Mouse (Mus musculus) G1E (cell line): ENCODE data around the gene Rngtt. TPM values are rescaled to one million over a fixed set of nuclear protein-coding genes. Genes with fewer than 3 reads are reported as not detected.
"Not testable (repeated sequence)": the region's sequence is repeated elsewhere in the genome, so short reads cannot be mapped to it uniquely, and the experiment has no call there.

Experiments used
- ATAC-seq: 2 replicates; pipeline ENCODE4 v1.8.0; 2016; ENCODE audit warnings: mild to moderate bottlenecking; ENCODE audit not compliant: insufficient number of reproducible peaks, poor library complexity, low FRiP score, severe bottlenecking; ENCODE audit errors: extremely low read depth
- DNase-seq: peaks from one replicate; pipeline ENCODE4 v3.0.0; 2012; ENCODE audit warnings: low spot score
- H3K27me3 ChIP-seq: 2 replicates; pipeline ENCODE4 v1.6.1; 2012; ENCODE audit warnings: mild to moderate bottlenecking, low read length, inconsistent platforms; ENCODE audit not compliant: insufficient read depth
- H3K36me3 ChIP-seq: replicated peaks from 2 replicates; pipeline ENCODE3; 2012; ENCODE audit warnings: mild to moderate bottlenecking, inconsistent platforms
- H3K4me1 ChIP-seq: 2 replicates; pipeline ENCODE4 v1.6.1; 2012; ENCODE audit warnings: low read depth, low read length, inconsistent platforms, mixed read lengths; ENCODE audit not compliant: insufficient read depth
- H3K4me3 ChIP-seq: 2 replicates; pipeline ENCODE4 v1.5.1; 2012; ENCODE audit warnings: low read depth, mild to moderate bottlenecking, inconsistent platforms, low read length, moderate library complexity, mixed read lengths
- H3K9me3 ChIP-seq: replicated peaks from 2 replicates; pipeline ENCODE4 v1.6.1; 2012; ENCODE audit warnings: inconsistent platforms
- CTCF ChIP-seq: IDR thresholded peaks from 2 replicates; pipeline ENCODE4 v1.5.1; 2012; ENCODE audit warnings: low read depth, low read length, inconsistent platforms, mixed read lengths
- GATA1 ChIP-seq: IDR thresholded peaks from 2 replicates; pipeline ENCODE4 v1.6.1; 2012; ENCODE audit warnings: borderline replicate concordance, low read length, inconsistent platforms, mixed read lengths
- GATA2 ChIP-seq: IDR thresholded peaks from 2 replicates; pipeline ENCODE4 v1.6.1; 2012; ENCODE audit warnings: low read depth, low read length, inconsistent platforms, borderline replicate concordance
- POLR2AphosphoS5 ChIP-seq: IDR thresholded peaks from 2 replicates; pipeline ENCODE4 v1.6.1; 2012; ENCODE audit warnings: low read depth, low read length, inconsistent platforms; ENCODE audit not compliant: insufficient replicate concordance
- TAL1 ChIP-seq: conservative IDR thresholded peaks from 2 replicates; pipeline ENCODE4 v1.6.1; 2012; ENCODE audit warnings: low read depth, low read length, inconsistent platforms, mixed read lengths
- polyA plus RNA-seq: library from polyadenylated mRNA; stranded (reverse); fragments of >175 nt; gene quantifications from 2 replicates; pipeline ENCODE4 v1.2.3, GENCODE M21; 2012
- total RNA-seq, 2 experiments: library from RNA; stranded (forward) in 1 of 2; stranded (reverse) in 1 of 2; fragments of 200-1000 nt in 1 of 2; fragments of >200 nt in 1 of 2; fragmentation: Nextera tagmentation in 1 of 2; gene quantifications; 2 replicates each; pipeline ENCODE4 v1.2.3; 2014 to 2017

Rngtt gene
- total and polyA plus RNA-seq, 3 experiments: 5.6 to 46.2 (median 35.7) TPM

DNA sequence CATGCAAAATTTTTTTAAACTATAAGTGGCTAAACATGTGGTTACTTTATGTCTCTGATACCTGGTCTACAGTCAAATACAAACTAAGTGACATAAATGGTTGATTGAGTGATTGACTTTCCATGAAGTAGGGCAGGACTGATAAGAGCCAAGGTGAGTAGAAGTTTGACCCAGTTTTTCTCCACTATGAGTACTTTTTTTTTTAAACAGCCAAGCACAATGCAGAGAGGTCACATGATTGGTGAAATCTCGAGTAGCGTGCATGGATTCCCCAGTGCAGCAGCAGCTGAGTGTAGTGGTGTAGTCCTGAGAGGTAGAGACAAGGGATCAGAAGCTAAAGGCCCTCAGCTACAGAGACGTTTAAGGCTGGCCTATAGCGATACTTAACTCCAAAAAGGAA is 118.7 kb downstream of the Rngtt start:
- Histone ChIP-seq H3K4me1 (peaks cover 2% of the 10 kb centered on the region; the same call in 1 of the 2 replicates), H3K36me3 (peaks cover 16% of the 10 kb centered on the region)

DNA sequence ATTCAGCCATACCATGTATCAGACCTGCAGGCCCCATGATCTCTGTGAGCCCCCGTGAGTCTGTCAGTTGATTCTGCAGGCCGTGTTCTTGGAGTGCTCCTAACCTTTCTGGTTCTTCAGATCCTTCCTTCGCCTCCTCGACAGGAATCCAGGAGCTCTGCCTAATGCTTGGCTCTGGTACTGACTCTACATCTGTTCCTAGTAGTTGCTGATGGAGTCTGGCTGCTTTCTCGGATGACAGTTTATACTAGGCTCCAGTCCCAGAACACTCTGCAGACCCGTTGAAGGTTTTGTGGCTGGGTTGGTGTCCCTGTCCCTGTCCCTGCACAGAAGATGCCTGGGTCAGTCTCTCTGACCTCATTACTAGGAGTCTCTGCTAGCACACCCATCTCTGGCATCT is 131.8 kb downstream of the Rngtt start:
- ATAC-seq: no peak
- H3K4me3 ChIP-seq: no peak overlapping the region
- TF ChIP-seq GATA1 (no peak), GATA2 (no peak), TAL1 (no peak), CTCF (no peak), POLR2AphosphoS5 (no peak)

More for the DNA sequence above, 118.7 kb downstream of the Rngtt start:
- H3K9me3 ChIP-seq: no peaks in the 10 kb centered on the region
- H3K4me3 ChIP-seq: no peak overlapping the region
- TF ChIP-seq GATA1 (no peak), CTCF (no peak), TAL1 (no peak), GATA2 (no peak), POLR2AphosphoS5 (no peak)
- no peaks in the 10 kb centered on the region for H3K27me3 ChIP-seq
- DNase-seq (no peak), ATAC-seq (no peak)

DNA sequence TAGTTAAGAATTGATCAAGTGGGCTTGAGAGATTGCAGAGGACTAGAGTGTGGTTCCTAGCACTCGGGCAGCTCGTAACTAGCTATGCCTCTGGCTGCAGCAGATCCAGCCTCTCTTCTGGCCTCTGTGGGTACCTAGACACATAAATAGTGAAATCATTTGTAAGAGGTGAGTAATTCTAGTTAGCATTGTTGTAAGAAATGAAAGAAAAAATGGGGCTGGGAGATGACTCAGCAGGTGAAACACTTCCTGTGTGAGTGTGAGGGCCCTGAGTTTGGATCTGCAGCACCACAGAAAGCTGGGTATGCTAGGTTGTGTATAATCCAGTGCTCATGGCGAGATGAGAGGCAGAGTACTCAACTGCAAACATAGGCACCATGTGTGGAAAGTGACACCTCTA is 136.2 kb downstream of the Rngtt start:
- DNase-seq: no peak
- peaks cover 33% of the 10 kb centered on the region for H3K36me3 ChIP-seq

More for the DNA sequence above, 131.8 kb downstream of the Rngtt start:
- DNase-seq: no peak
- Histone ChIP-seq H3K4me1 (peaks cover 6% of the 10 kb centered on the region; the same call in 1 of the 2 replicates), H3K27me3 (no peaks in the 10 kb centered on the region), H3K36me3 (peaks cover 21% of the 10 kb centered on the region), H3K9me3 (no peaks in the 10 kb centered on the region)

DNA sequence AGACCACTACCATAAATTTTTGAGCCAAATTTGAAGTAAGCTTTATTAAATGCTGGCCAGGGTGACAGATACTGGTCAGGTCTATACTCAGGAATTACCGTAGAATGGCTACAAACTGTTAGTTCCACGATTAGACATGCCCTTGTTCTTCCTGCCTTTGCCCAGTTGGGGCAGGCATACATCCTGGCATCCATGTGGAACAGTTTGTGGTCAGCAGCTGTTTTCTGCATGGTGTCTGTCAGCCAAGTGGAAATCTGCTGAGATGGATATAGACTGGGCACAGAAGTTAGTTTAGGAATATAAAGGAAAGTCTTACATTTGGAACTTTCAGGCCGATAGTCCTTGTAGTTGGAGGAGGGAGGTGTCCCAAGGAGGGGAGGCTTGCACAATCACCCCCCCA is 136.8 kb downstream of the Rngtt start:
- TF ChIP-seq CTCF (no peak), TAL1 (no peak), GATA2 (no peak), GATA1 (no peak), POLR2AphosphoS5 (no peak)
- peaks cover 34% of the 10 kb centered on the region for H3K36me3 ChIP-seq
- no peaks in the 10 kb centered on the region for H3K9me3 ChIP-seq
- no peaks in the 10 kb centered on the region for H3K27me3 ChIP-seq
- DNase-seq (no peak), ATAC-seq (no peak)
- peaks cover 6% of the 10 kb centered on the region; the same call in 1 of the 2 replicates for H3K4me1 ChIP-seq
- H3K4me3 ChIP-seq: no peak overlapping the region

More for the DNA sequence above, 136.2 kb downstream of the Rngtt start:
- TF ChIP-seq GATA2: no peak
- no peak for TF ChIP-seq POLR2AphosphoS5
- TF ChIP-seq CTCF: no peak
- TF ChIP-seq GATA1: no peak
- no peak for TF ChIP-seq TAL1
- Histone ChIP-seq H3K4me1 (peaks cover 6% of the 10 kb centered on the region; the same call in 1 of the 2 replicates), H3K27me3 (no peaks in the 10 kb centered on the region), H3K9me3 (no peaks in the 10 kb centered on the region), H3K4me3 (no peak overlapping the region)
- peak; percentile 4; the same call in 1 of the 2 replicates for ATAC-seq

DNA sequence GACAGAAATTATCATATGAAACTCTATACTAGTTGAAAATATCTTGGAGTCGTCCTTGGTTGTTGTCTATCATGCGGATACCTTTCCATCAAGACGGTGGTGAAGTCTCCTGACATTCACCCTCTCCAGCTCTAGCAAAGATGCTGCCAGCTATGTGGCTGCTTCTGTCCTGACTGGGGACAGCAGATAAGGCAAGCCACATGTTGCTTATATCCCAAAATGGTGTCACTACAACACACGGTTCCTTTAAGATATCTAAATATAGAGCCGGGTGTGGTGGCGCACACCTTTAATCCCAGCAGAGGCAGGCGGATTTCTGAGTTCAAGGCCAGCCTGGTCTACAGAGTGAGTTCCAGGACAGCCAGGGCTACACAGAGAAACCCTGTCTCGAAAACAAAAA is 140.2 kb downstream of the Rngtt start:
- not testable (repeated sequence) for ATAC-seq, H3K9me3 ChIP-seq, DNase-seq, H3K27me3 ChIP-seq, H3K4me3 ChIP-seq, H3K4me1 ChIP-seq
- H3K36me3 ChIP-seq: peaks cover 35% of the 10 kb centered on the region

DNA sequence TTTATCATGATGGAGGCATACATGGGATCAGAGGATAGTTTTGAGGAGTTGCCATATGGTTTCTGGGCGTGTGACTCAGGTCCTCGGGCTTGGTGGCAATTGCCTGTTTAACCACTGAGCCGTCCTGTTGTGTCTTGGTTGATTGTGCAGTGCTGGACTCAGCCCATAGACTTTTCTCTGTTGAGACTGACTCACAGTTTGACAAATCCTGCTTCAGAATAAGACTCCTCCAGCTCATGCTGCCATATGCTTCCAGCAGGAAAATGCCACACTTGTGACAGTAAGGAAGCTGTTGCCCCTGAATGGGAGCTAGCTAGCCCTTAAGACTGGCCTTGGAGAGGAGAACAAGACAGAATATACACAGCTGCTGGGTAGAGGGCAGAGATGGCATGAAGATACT is 149.7 kb downstream of the Rngtt start:
- no peak for DNase-seq
- ATAC-seq: no peak
- H3K4me3 ChIP-seq: no peak overlapping the region
- H3K27me3 ChIP-seq: no peaks in the 10 kb centered on the region
- no peaks in the 10 kb centered on the region for H3K9me3 ChIP-seq
- TF ChIP-seq GATA2 (no peak), POLR2AphosphoS5 (no peak), CTCF (no peak), TAL1 (no peak), GATA1 (no peak)
- peaks cover 37% of the 10 kb centered on the region for H3K36me3 ChIP-seq
- H3K4me1 ChIP-seq: no peaks in the 10 kb centered on the region

DNA sequence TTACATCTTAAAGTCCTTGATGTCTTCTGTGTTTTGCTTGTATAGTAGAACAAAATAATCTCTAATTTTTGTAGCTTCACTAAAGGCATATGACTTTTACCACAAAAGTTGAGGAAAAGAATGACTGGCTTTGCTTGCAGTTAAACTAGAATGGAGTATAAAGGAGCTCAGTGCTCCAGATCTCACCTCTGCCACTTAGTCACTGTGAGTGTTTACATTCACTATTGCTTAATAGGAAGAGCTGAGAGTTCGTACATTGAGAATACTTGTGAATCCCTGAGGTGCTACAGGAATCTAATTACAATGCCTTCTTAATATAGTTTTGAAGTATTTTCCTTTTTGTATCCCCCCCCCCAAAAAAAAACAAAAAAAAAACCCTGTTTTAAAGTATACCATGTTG is 154.3 kb downstream of the Rngtt start:
- Histone ChIP-seq H3K4me1 (peaks cover 28% of the 10 kb centered on the region), H3K4me3 (no peak overlapping the region), H3K27me3 (no peaks in the 10 kb centered on the region), H3K9me3 (no peaks in the 10 kb centered on the region), H3K36me3 (peaks cover 39% of the 10 kb centered on the region)
- ATAC-seq: no peak
- DNase-seq: no peak
- no peak for TF ChIP-seq GATA2
